Mouse (Mus musculus): Measurements from ENCODE around the gene Vps52.

Gene Vps52

GRCm38 (mm10) chr17:33920282-33921097 lies 35.1 kb upstream of the Vps52 start:
- peak; percentile 84 for DNase-seq (ENCODE audit: low read depth, low spot score)

DNA sequence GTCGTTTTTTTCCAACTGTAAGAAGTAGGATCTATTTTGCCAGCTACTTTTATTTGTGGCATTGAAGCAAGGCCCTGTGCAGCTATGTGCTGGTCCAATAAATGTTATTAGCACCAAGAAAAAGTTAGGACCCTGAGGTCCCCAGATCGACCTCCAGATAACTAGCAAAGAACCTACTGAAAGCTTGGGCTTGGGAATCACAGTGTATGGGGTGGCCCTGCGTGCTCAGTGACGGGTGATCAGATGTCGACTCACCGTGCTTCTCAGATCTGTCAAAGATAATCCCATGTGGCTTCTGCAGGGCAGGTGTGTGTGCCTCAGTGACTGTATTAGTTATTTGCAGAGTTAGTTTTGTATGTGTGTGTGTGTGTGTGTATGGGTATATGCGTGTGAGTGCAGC lies 34.3 kb upstream of the Vps52 start:
- DNase-seq (ENCODE audit: low read depth, low spot score), result no peak

DNA sequence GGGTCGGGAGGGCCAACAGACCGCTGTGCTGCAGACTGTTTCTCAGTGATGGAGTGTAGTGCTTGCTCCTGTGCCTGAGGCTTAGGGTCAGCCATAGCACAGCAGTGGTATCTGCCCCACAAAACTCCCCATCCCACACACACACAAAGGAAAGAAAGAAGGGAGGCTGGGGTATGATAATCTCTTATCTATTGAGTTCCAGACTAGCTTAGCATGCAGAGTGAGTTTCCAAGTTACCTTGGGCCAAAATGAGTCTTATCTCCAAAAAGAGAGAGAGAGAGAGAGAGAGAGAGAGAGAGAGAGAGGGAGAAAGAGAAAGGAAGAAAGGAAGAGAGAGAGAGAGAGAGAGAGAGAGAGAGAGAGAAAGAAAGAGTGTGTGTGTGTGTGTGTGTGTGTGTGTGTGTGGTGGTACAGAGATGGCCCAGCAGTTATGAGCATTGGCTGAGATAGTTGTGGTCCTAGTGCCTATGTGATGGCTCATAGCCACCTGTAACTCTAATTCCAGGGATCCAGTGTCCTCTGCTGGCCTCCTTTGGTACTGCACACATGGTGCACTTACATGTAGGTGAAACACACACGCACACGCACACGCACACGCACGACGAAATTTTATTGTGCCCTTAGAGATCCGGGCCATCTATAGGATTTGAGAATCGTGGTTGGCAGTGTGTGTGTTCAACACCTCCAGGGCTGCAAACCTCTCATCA lies 30.9 kb upstream of the Vps52 start:
- DNase-seq (ENCODE audit: low read depth, low spot score), result peak; percentile 65

- no peak for DNase-seq (ENCODE audit: low read depth, low spot score)
Observed at GRCm38 (mm10) chr17:33925406-33926116, 30.1 kb upstream of the Vps52 start.

DNA sequence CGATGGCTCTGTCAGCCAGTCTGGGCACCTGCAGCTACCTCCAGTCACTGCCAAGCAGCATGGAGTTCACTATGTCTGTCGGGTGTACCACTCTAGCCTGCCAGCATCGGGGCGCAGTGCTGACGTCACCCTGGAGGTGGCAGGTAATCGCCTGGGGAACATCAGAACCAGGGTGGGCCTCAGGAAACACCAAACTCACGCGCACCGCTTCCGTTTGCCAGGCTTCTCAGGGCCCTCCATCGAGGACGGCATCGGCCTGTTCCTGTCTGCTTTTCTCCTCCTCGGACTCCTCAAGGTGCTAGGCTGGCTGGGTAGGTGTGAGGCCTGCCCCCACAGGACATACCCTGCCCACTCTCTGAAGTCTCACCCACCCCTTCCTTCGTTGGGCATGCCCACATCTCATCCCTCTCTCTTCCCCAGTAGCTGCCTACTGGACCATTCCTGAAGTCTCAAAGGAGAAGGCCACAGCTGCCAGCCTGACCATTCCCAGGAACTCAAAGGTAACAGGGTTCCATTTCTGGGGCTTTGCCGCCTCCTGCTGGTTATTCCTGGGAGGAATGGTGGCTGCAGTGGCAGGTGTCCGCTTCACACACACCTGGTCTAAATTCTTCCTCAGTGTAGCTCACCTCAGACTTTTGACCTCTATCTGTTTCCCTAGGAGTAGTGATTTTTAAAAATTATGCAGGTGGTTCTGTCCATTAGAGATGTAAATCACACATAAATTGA lies 29.2 kb upstream of the Vps52 start:
- DNase-seq (ENCODE audit: low read depth, low spot score), result no peak

DNA sequence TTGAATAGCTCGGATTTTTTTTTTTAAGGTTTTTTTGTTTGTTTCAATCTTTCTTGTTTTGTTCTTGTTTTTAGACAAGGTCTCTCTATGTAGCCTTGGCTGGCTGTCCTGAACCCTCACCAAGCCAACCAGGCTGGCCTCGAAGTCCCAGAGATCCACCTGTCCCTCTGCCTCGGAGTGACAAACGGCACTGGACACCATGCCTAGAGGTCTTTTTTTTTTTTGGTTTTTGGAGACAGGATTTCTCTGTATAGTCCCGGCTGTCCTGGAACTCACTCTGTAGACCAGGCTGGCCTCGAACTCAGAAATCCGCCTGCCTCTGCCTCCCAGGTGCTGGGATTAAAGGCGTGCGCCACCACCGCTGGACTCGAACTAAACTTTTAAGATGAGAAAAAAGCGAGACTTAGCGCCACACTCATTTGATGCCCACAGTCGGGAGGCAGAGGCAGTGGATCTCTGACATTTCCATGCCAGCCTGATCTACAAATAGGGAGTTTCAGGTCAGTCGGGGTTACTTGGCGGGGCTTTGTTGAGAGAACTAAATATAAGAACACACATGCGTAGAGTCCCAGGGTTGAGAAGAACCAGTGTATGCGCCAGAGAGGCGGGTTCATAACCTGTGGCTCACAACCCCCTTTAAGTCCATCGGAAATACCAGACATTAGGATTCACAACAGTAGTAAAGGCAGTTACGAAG lies 27.2 kb upstream of the Vps52 start:
- no peak for DNase-seq (ENCODE audit: low read depth, low spot score)

DNA sequence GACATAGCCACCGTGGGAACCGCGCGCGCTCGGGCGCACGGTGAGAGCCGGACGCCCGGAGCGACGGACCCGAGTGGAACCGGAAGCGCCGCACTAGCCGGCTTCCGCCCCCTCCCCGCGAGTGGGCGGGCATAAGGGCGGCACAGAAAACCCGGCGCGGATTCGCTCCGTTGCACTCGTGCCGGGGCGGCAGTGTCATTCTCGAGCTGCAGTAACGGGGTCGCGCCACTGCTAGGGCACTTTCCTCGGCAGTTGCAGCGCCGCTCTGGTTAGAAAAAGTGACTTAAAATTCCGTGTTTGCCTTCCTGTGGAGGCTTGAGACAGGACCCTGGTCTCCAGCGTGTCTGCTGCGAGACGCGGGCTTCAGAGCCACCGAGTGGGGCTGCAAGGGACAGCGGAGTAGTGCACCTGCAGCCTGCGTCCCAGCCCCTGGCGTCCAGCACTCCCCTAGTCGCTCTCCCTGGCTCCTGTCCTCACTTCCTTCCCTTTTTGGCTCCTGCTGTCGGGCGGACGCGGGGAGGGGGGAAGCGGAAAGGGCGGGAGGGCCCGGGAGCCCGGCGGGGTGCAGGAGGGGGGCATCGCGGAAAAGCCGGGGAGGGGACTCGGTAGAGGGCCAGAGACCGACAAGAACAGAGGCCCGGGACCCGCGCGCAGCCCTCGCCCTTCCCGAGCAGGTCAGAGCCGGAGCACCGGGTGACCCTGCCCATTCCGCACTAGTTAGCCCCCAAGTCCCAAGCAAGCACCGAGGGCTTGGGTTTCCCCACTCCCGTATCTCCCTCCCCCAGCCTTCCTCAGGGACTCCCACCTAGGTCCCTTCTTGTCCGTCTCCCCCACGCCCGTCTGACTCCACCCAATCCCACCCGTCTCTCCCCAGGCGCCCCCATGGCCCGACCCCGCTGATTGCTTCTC lies 26.0 kb upstream of the Vps52 start, which contains the start of gene Rgl2:
Rgl2 (plus strand) TSS at position 173 of the 909 bp plus-strand sequence.
- DNase-seq (ENCODE audit: low read depth, low spot score), result peak; percentile 89

GRCm38 (mm10) chr17:33930280-33931158 lies 25.1 kb upstream of the Vps52 start:
- DNase-seq (ENCODE audit: low read depth, low spot score), result no peak

GRCm38 (mm10) chr17:33931159-33931866 lies 24.3 kb upstream of the Vps52 start:
- no peak for DNase-seq (ENCODE audit: low read depth, low spot score)

GRCm38 (mm10) chr17:33931947-33932346 lies 23.7 kb upstream of the Vps52 start:
- no peak for DNase-seq (ENCODE audit: low read depth, low spot score)

- no peak for DNase-seq (ENCODE audit: low read depth, low spot score)
Observed at GRCm38 (mm10) chr17:33932448-33932847, 23.2 kb upstream of the Vps52 start.

DNA sequence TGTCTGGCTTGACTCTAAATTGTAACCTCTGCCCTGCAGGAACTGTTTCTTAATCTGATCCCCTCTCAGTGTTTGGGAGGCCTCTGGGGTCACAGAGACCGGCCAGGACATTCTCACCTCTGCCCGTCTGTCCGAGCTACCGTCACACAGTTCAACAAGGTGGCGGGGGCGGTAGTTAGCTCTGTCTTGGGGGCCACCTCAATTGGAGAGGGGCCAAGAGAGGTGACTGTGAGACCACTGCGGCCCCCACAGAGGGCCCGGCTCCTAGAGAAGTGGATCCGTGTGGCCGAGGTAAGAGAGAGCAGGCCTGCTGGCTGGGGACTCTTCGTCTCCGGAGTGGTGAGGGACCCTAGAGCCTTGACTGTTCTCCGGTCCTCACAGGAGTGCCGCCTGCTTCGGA lies 22.6 kb upstream of the Vps52 start:
- no peak for DNase-seq (ENCODE audit: low read depth, low spot score)

DNA sequence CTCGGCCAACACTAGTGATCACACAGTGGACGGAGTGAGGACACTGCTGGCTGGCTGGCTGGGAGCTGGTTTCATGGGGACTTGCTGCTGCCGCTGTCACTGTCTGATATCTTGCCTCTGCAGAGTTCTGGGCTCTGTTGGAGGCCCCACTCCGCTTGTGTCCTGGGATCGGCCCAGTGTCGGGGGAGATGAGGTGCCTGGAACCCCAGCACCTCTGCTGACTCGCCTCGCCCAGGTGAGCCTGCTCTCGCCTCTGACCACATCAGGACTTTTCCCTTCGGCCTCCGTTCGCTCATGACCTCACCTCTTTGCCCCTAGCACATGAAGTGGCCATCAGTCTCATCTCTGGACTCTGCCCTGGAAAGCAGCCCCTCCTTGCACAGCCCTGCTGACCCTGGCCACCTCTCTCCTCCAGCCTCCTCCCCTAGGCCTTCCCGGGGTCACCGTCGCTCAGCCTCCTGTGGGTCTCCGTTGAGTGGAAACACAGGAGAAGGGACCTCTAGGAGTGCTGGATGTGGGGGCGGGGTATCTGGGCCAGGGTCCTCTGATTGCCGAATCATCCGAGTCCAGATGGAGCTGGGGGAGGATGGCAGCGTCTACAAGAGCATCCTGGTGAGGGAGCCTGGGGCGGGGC lies 20.1 kb upstream of the Vps52 start:
- no peak for DNase-seq (ENCODE audit: low read depth, low spot score)

- no peak for DNase-seq (ENCODE audit: low read depth, low spot score)
Observed at GRCm38 (mm10) chr17:33936993-33937392, 18.6 kb upstream of the Vps52 start.

- no peak for DNase-seq (ENCODE audit: low read depth, low spot score)
Observed at GRCm38 (mm10) chr17:33938783-33939182, 16.8 kb upstream of the Vps52 start.

- peak; percentile 85 for DNase-seq (ENCODE audit: low read depth, low spot score)
Observed at GRCm38 (mm10) chr17:33940206-33940805, 15.3 kb upstream of the Vps52 start, which contains the start of the genes Pfdn6 and Wdr46. TSS of gene Pfdn6 (minus strand) at chr17:33940343. TSS of gene Wdr46 (plus strand) at chr17:33940660.

- DNase-seq (ENCODE audit: low read depth, low spot score), result no peak
Observed at GRCm38 (mm10) chr17:33940981-33941380, 14.6 kb upstream of the Vps52 start.
